Mouse (Mus musculus) heart, embryonic 12.5 days (tissue): ENCODE data around the gene Gcnt1. TPM values are rescaled to one million over a fixed set of nuclear protein-coding genes. Genes with fewer than 3 reads are reported as not detected.
A peak's percentile ranks its signal among the peaks of the same experiment; 100 is the strongest.

ENCODE experiments used
- ATAC-seq: fragments of 200-750 bp; cut with Nextera tagmentation; 2 replicates; pipeline ENCODE4 v1.8.0; 2017; ENCODE audit warnings: moderate TSS enrichment, moderate library complexity; ENCODE audit not compliant: insufficient number of reproducible peaks, low FRiP score
- H3K27ac ChIP-seq: fragments of 300-500 bp; sonication (generic); 2 replicates; pipeline ENCODE4 v1.5.1; 2016; ENCODE audit warnings: mild to moderate bottlenecking, moderate library complexity; ENCODE audit not compliant: poor library complexity, severe bottlenecking
- H3K27me3 ChIP-seq: fragments of 300-500 bp; sonication (generic); replicated peaks from 2 replicates; pipeline ENCODE4 v1.6.1; 2016; ENCODE audit warnings: mild to moderate bottlenecking, moderate library complexity
- H3K36me3 ChIP-seq: fragments of 300-500 bp; sonication (generic); 2 replicates; pipeline ENCODE4 v1.6.1; 2016; ENCODE audit warnings: mild to moderate bottlenecking, moderate library complexity
- H3K4me1 ChIP-seq: fragments of 300-500 bp; sonication (generic); replicated peaks from 2 replicates; pipeline ENCODE4 v1.6.1; 2016; ENCODE audit warnings: mild to moderate bottlenecking
- H3K4me2 ChIP-seq: fragments of 300-500 bp; sonication (generic); 2 replicates; pipeline ENCODE4 v1.6.1; 2016; ENCODE audit warnings: mild to moderate bottlenecking, moderate library complexity
- H3K4me3 ChIP-seq: fragments of 300-500 bp; sonication (generic); 2 replicates; pipeline ENCODE4 v1.5.1; 2016; ENCODE audit warnings: mild to moderate bottlenecking
- H3K9ac ChIP-seq: fragments of 300-500 bp; sonication (generic); 2 replicates; pipeline ENCODE4 v1.6.1; 2016; ENCODE audit warnings: mild to moderate bottlenecking, moderate library complexity
- H3K9me3 ChIP-seq: fragments of 300-500 bp; sonication (generic); replicated peaks from 2 replicates; pipeline ENCODE4 v1.6.1; 2016; ENCODE audit warnings: mild to moderate bottlenecking, moderate library complexity
- WGBS: fragments of 180-500 bp; shearing (Covaris S2); methylation state at CpG from one replicate; pipeline ENCODE4 v1.1.7; 2016; 5-methylcytosine and 5-hydroxymethylcytosine counted together
- polyA plus RNA-seq: library from polyadenylated mRNA; unstranded; fragments of >200 nt; fragmentation: Nextera tagmentation; extraction: Ambion mirVana; gene quantifications from 2 replicates; pipeline ENCODE4 v1.2.1, GENCODE M21; 2016

Gcnt1 gene
- polyA plus RNA-seq, 1 experiment from 2014 or later: 13.2 TPM

DNA sequence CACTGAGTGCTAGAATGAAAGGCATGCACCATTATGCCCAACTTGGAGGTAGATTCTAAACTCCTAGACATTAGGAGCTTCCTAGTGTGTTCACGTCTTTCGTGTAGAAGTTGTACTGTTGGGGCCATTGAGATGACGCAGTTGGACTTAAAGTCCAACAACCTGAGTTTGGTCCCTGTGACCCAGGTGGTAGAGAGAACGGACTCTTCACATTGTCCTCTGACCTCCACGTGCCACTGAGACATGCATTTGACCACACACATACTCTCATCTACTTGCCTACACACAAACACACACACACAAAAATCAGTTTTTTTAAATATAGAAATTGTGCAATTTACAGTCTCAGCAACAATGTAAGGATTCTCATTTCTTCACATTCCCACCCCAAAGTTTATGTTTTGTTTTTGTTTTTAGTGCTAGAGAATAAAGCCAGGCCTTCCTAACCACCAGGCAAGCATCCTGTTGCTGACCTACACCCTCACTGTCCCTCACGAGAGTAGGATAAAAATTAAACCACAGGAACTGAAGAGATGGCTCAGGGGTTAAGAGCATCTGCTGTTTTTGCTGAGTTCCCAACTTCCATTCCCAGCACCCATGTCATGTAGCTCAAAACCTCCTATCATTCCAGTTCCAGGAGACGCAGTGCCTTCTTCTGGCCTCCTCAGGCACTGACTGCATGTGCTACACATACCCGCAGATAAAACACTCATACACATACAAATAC, 6.1 kb downstream of the Gcnt1 start:
- 87% methylated on average over 8 of the region's 8 CpGs for WGBS
- no peak overlapping the region for H3K27ac ChIP-seq
- no peaks in the 10 kb centered on the region for H3K27me3 ChIP-seq
- H3K4me3 ChIP-seq: no peak overlapping the region
- no peak overlapping the region for H3K9ac ChIP-seq
- ATAC-seq: no peak
- no peaks in the 10 kb centered on the region for H3K36me3 ChIP-seq
- peaks cover 6% of the 10 kb centered on the region; the same call in 1 of the 2 replicates for H3K4me1 ChIP-seq
- no peak overlapping the region for H3K4me2 ChIP-seq
- H3K9me3 ChIP-seq: no peaks in the 10 kb centered on the region

DNA sequence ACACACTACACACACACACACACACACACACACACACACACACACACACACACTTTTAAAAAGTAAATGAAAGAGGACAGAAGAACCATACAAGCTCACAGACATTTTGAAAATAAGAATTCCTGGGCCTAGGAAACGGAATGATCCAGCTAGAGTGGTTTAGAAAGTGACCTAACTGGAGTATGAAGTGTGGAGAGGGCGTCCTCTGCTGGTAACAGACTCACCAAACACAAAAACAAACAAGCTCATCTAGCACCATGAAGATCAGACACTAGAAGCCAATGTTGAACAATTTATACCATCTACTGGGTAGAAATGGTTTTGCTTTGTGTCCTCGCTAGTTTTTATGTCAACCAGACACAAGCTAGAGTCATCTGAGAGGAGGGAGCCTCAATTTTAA, 7.9 kb downstream of the Gcnt1 start:
- Histone ChIP-seq H3K27ac (no peak overlapping the region), H3K9me3 (no peaks in the 10 kb centered on the region), H3K4me1 (peaks cover 10% of the 10 kb centered on the region; the same call in 1 of the 2 replicates), H3K36me3 (no peaks in the 10 kb centered on the region), H3K9ac (no peak overlapping the region), H3K4me3 (no peak overlapping the region), H3K4me2 (no peak overlapping the region), H3K27me3 (0 out of 2 replicates have a peak, but pooled peaks cover 4% of the 10 kb centered on the region)
- 30% methylated on average over 3 of the region's 3 CpGs for WGBS
- no peak for ATAC-seq

DNA sequence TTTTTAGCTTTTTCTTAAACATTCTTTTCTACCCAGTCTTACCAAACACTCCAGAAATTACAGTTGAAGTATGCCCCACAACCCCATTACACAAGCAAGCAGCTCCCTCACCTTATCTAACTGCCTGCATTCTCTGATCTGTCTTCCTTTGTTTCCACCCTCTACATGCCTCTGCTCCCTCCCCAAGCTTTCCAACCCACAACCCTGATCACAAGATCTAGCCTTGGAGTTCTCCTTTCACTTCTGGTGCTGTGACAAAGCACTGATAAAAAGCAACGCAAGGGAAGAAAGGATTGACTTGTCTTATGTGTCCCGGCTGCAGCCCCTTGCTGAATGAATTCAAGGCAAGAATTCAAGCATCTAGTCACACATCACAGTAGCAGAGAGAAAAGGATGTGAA, 11.5 kb downstream of the Gcnt1 start:
- Histone ChIP-seq H3K4me2 (no peak overlapping the region), H3K36me3 (no peaks in the 10 kb centered on the region), H3K9ac (no peak overlapping the region), H3K4me3 (no peak overlapping the region), H3K4me1 (peaks cover 4% of the 10 kb centered on the region; the same call in 1 of the 2 replicates), H3K27ac (no peak overlapping the region), H3K9me3 (no peaks in the 10 kb centered on the region), H3K27me3 (peaks cover 15% of the 10 kb centered on the region; the same call in 1 of the 2 replicates)
- ATAC-seq: no peak
- WGBS: 31% methylated on average over 2 of the region's 2 CpGs

DNA sequence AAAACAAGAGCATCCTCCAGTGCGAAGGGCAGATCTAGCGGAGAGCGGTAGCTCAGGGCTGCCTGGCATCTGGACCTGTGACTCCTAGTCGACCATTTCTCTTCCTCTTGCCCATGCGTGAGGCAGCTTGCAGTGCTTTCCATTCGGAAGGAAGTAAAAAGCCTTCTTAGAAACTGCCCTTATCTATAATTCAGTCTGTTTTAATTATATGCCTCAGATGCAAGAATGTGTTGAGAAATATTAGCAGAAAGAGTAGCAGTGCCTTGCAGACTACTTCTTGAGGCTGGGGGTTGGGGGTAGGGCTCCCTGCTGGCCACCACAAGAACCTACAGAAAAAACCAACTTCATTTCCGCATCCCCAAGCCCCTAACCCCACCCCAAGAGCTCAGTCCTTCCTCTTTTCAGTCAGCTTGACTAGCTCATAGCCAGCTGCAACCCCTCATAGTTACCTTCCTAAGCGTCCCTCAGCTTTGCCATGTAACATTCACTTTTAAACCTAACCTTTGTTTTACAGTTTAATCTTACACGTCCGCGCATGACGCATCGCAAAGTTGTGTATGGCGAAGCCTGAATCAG, 13.2 kb downstream of the Gcnt1 start:
- H3K36me3 ChIP-seq: no peaks in the 10 kb centered on the region
- no peaks in the 10 kb centered on the region for H3K9me3 ChIP-seq
- no peak overlapping the region for H3K4me2 ChIP-seq
- H3K4me1 ChIP-seq: peaks cover 12% of the 10 kb centered on the region
- ATAC-seq: no peak
- no peak overlapping the region for H3K4me3 ChIP-seq
- WGBS: 70% methylated on average over 14 of the region's 14 CpGs
- no peak overlapping the region for H3K9ac ChIP-seq
- no peak overlapping the region for H3K27ac ChIP-seq
- peaks cover 15% of the 10 kb centered on the region; the same call in 1 of the 2 replicates for H3K27me3 ChIP-seq

DNA sequence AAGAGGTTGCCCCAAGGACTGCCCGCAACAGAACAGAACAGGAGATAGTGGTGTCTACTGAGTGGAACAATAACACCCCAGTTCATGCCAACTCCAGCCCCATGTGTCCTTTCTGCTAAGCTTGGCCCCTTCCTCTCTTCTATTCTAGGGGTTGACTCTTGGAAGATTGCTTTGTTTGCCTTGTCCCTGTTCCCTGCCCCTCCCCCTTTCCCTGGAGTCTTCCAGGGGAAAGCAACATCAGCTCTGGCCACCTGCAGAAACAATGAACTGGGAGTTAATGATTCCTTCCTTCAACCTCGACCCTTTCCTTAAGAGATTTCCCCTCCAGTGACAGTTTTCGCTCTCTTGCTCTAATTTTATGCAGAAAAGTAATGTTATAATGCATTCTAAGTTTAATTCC, 15.3 kb downstream of the Gcnt1 start:
- WGBS: 57% methylated on average over 3 of the region's 3 CpGs
- H3K4me2 ChIP-seq: no peak overlapping the region
- ATAC-seq: no peak
- no peak overlapping the region for H3K9ac ChIP-seq
- H3K4me3 ChIP-seq: no peak overlapping the region
- H3K36me3 ChIP-seq: no peaks in the 10 kb centered on the region
- H3K27me3 ChIP-seq: peaks cover 15% of the 10 kb centered on the region; the same call in 1 of the 2 replicates
- no peak overlapping the region for H3K27ac ChIP-seq
- no peaks in the 10 kb centered on the region for H3K9me3 ChIP-seq
- peaks cover 15% of the 10 kb centered on the region for H3K4me1 ChIP-seq

DNA sequence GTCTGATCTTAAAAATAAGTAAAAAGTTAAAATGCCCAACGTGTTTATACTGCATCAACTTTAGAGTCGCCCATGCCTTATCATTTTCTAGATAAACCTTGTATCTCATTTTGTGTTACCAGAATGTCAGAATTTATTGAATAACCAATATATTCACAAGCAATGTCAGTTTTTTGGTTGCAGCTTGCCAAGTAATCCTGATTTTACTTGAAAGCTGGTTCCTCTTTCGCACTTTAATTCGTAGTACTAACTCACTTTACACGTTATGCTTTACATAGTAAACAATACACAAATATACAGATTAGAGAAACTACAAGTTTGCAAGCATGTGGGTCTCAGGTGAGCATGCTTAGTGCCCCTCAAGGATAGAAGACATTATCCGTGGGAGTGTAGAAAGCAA, 15.7 kb downstream of the Gcnt1 start:
- peak overlapping the region; percentile 70; the same call in 1 of the 2 replicates for H3K4me3 ChIP-seq
- peaks cover 15% of the 10 kb centered on the region for H3K4me1 ChIP-seq
- H3K4me2 ChIP-seq: no peak overlapping the region
- H3K27ac ChIP-seq: no peak overlapping the region
- no peak for ATAC-seq
- H3K9ac ChIP-seq: no peak overlapping the region
- 62% methylated on average over 6 of the region's 6 CpGs for whole genome bisulfite sequencing
- no peaks in the 10 kb centered on the region for H3K9me3 ChIP-seq
- H3K27me3 ChIP-seq: peaks cover 15% of the 10 kb centered on the region; the same call in 1 of the 2 replicates
- H3K36me3 ChIP-seq: no peaks in the 10 kb centered on the region

DNA sequence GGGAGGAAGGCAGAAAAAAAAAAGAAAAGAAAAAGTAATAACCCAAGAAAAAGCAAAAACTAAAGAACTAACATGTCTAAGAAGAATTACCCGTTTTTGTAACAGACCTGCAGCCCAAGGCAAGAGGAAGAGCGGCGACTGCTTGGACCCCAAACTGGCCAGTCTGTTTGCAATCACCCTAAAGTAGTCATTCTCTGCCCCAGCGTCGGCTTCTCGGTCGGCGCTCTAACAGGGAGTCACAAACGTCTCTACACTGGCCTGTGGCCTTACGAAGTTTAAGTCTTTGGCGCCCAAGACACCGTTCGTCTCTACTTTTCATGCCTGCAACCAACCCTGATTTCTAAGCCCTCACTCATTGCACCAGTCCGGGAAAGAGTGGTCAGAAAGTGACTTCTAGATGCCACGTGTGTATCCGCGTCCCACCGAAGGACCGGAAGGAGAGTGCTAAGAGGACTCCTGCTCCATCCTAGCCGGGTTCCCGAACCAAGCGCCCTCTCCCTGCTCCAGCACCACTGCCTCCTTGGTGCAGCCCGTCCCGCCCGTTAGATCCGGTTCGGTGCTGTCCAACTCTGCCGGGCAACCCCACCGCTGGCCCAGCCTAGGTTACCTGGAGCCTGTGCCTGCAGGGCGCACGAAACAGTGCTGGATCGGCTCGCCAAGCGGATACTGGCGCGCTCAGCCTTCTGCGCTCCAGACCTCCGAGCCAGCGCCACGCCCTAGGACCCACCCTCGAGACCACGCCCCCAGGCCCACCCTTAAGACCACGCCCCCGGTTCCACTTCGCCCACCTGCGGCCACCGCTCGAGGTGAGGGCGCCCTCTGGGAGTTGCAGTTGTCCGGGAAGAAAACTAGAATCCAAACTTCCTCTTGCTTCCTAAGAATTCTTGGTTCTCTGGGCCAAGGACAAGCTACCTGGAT, 16.4 kb downstream of the Gcnt1 start:
- H3K4me1 ChIP-seq: peaks cover 14% of the 10 kb centered on the region
- H3K27me3 ChIP-seq: peaks cover 15% of the 10 kb centered on the region; the same call in 1 of the 2 replicates
- H3K4me2 ChIP-seq: peak overlapping the region; percentile 92
- peak overlapping the region; percentile 70 for H3K4me3 ChIP-seq
- WGBS: 1% methylated on average over 50 of the region's 50 CpGs
- H3K9ac ChIP-seq: peak overlapping the region; percentile 79
- ATAC-seq: peak; percentile 94
- H3K36me3 ChIP-seq: no peaks in the 10 kb centered on the region
- H3K27ac ChIP-seq: peak overlapping the region; percentile 68
- no peaks in the 10 kb centered on the region for H3K9me3 ChIP-seq

DNA sequence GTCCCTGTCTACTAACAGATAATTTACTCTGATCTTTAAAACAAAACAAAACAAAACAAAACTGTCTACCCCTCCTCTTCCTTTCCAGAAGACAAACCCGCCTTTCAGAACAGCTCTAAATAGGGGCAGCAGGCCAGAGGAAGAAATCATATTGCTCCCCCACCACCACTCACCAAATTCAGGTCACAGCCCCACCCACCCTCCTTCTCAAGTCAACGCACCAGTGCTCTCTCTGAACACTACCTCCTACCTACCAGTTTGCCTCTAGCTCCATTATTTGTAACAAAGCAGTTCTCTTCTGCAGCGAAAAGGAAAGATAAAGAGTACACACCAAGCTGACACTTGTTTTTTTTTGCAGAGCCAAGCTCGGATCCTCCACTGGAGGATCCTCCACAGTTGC, 17.3 kb downstream of the Gcnt1 start:
- WGBS: 20% methylated on average over 4 of the region's 4 CpGs
- H3K4me1 ChIP-seq: peaks cover 16% of the 10 kb centered on the region
- no peak overlapping the region; the same call in 1 of the 2 replicates for H3K27ac ChIP-seq
- H3K4me3 ChIP-seq: peak overlapping the region; percentile 70
- peaks cover 15% of the 10 kb centered on the region; the same call in 1 of the 2 replicates for H3K27me3 ChIP-seq
- peak overlapping the region; percentile 92 for H3K4me2 ChIP-seq
- ATAC-seq: no peak
- H3K9me3 ChIP-seq: no peaks in the 10 kb centered on the region
- no peaks in the 10 kb centered on the region for H3K36me3 ChIP-seq
- H3K9ac ChIP-seq: no peak overlapping the region

DNA sequence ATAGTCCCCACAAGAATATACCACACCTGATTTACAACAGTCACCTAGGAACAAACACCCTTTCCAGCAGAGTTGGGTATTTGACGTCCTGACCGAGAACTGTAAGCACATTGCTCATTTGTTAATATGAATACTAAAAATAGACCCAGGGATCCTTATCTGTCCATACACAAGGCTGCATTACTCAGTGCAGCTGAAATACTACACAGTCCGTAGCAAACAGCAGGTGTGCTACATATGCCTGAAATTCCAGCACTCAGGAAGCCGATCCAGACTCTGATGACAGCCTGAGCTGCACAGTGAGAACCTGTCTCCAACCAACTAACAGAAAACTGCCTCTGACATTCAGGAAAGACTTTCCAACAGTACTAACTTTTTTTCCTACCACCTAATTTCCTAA, 17.8 kb downstream of the Gcnt1 start:
- peak overlapping the region; percentile 25; the same call in 1 of the 2 replicates for H3K27ac ChIP-seq
- H3K9ac ChIP-seq: peak overlapping the region; percentile 49; the same call in 1 of the 2 replicates
- ATAC-seq: peak; percentile 60; the same call in 1 of the 2 replicates
- H3K4me2 ChIP-seq: peak overlapping the region; percentile 92
- H3K36me3 ChIP-seq: no peaks in the 10 kb centered on the region
- H3K4me1 ChIP-seq: peaks cover 21% of the 10 kb centered on the region
- WGBS: 11% methylated on average over 4 of the region's 4 CpGs
- H3K4me3 ChIP-seq: peak overlapping the region; percentile 70
- H3K27me3 ChIP-seq: peaks cover 12% of the 10 kb centered on the region; the same call in 1 of the 2 replicates
- no peaks in the 10 kb centered on the region for H3K9me3 ChIP-seq

DNA sequence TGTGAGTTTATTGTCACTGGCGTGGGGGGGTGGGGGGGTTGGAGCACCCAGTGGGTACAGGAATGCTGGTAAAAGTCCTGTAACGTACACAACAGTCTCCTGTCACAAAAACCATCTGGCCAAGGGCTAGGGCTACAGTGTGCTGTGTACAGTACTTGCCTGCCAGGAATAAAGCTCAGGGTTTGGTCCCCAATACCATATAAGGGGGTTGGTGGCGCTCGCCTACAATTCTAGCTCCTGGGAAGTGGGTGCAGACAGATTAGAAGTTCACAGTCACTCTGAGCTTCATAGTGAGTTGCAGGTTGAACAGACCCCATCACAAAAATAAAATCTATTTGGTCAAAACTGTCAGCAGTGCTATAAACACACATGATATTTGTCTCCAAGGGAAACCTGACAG, 18.3 kb downstream of the Gcnt1 start:
- Histone ChIP-seq H3K36me3 (no peaks in the 10 kb centered on the region), H3K4me1 (peaks cover 25% of the 10 kb centered on the region), H3K4me3 (peak overlapping the region; percentile 70), H3K9me3 (no peaks in the 10 kb centered on the region), H3K9ac (no peak overlapping the region), H3K27me3 (peaks cover 9% of the 10 kb centered on the region; the same call in 1 of the 2 replicates), H3K4me2 (peak overlapping the region; percentile 92), H3K27ac (peak overlapping the region; percentile 53; the same call in 1 of the 2 replicates)
- 54% methylated on average over 4 of the region's 4 CpGs for WGBS
- ATAC-seq: 0 out of 2 replicates have a peak, but pooled peaks have one; percentile 27
